Mouse (Mus musculus) ES-E14 (cell line): Measurements from ENCODE around the gene Hebp2. TPM values are rescaled to one million over a fixed set of nuclear protein-coding genes. Genes with fewer than 3 reads are reported as not detected.
"Not testable (repeated sequence)": the region's sequence is repeated elsewhere in the genome, so short reads cannot be mapped to it uniquely, and the experiment has no call there.

Experiments used
- DNase-seq: peaks from one replicate; pipeline ENCODE4 v3.0.0-alpha.2; 2013; ENCODE audit warnings: low read depth, low spot score
- H3K27ac ChIP-seq: 2 replicates; pipeline ENCODE4 v1.5.1; 2012; ENCODE audit warnings: low read depth, mild to moderate bottlenecking, low read length, moderate library complexity, mixed read lengths; ENCODE audit not compliant: poor library complexity, insufficient read depth, severe bottlenecking
- H3K36me3 ChIP-seq: 2 replicates; pipeline ENCODE4 v1.6.1; 2012; ENCODE audit warnings: mild to moderate bottlenecking, low read length, moderate library complexity, mixed read lengths; ENCODE audit not compliant: control insufficient read depth, poor library complexity, insufficient read depth, severe bottlenecking
- H3K4me1 ChIP-seq, 2 experiments: fragments of 150-350 bp in 1 of 2; sonication (generic) in 1 of 2; 2 replicates each; pipeline ENCODE4 v1.6.1; 2012; ENCODE audit warnings: low read length in 2 of 2, mild to moderate bottlenecking in 1 of 2, mixed read lengths in 1 of 2; ENCODE audit not compliant: control insufficient read depth in 2 of 2, insufficient read depth in 2 of 2, poor library complexity in 1 of 2
- H3K4me3 ChIP-seq, 2 experiments: fragments of 150-350 bp in 1 of 2; sonication (generic) in 1 of 2; 2 replicates each; pipeline ENCODE4 v1.5.1; 2012; ENCODE audit warnings: low read length in 2 of 2, low read depth in 1 of 2, mild to moderate bottlenecking in 1 of 2, mixed read lengths in 1 of 2; ENCODE audit not compliant: insufficient read depth in 1 of 2, poor library complexity in 1 of 2, severe bottlenecking in 1 of 2
- H3K9ac ChIP-seq: 2 replicates; pipeline ENCODE4 v1.6.1; 2012; ENCODE audit warnings: low read depth, mild to moderate bottlenecking, low read length, mixed read lengths; ENCODE audit not compliant: poor library complexity, insufficient read depth, severe bottlenecking
- H3K9me3 ChIP-seq: fragments of 150-350 bp; sonication (generic); 2 replicates; pipeline ENCODE4 v1.6.1; 2012; ENCODE audit warnings: low read depth, mild to moderate bottlenecking, low read length; ENCODE audit not compliant: control insufficient read depth, insufficient read depth
- CHD2 ChIP-seq: IDR thresholded peaks from 2 replicates; pipeline ENCODE4 v1.6.1; 2014; ENCODE audit warnings: mild to moderate bottlenecking, low read depth, low read length, inconsistent platforms
- HCFC1 ChIP-seq: IDR thresholded peaks from 2 replicates; pipeline ENCODE4 v1.6.1; 2012; ENCODE audit warnings: low read length, inconsistent platforms, borderline replicate concordance; ENCODE audit not compliant: insufficient read depth
- MAFK ChIP-seq: IDR thresholded peaks from 2 replicates; pipeline ENCODE4 v1.6.1; 2014; ENCODE audit warnings: mild to moderate bottlenecking, low read depth, low read length, inconsistent platforms; ENCODE audit not compliant: insufficient read depth
- ZC3H11A ChIP-seq: IDR thresholded peaks from 2 replicates; pipeline ENCODE4 v1.6.1; 2012; ENCODE audit warnings: low read depth, mild to moderate bottlenecking, inconsistent platforms, low read length, borderline replicate concordance
- ZNF384 ChIP-seq: IDR thresholded peaks from 2 replicates; pipeline ENCODE4 v1.6.1; 2012; ENCODE audit warnings: low read depth, low read length, inconsistent platforms
- in situ Hi-C, 2 experiments: fragments of 600-800 bp; cut with MboI; formaldehyde crosslinking; loops; one replicate each; pipeline ENCODE4 v1.15.1; 2025; ENCODE audit warnings: low sequenced_read_pairs in 2 of 2, inconsistent platforms in 1 of 2; ENCODE audit not compliant: unreplicated experiment in 2 of 2
- total RNA-seq: library from RNA; depleted of rRNA; stranded (reverse); fragments of 300-350 nt; gene quantifications from 2 replicates; pipeline ENCODE4 v1.2.3, GENCODE M21; 2012

Gene Hebp2
- total RNA-seq, 1 experiment = 5.3 TPM

- no peak overlapping the region for H3K27ac ChIP-seq
- no peak for TF ChIP-seq HCFC1
- TF ChIP-seq ZC3H11A = no peak
- TF ChIP-seq ZNF384 = no peak
- no peak for TF ChIP-seq CHD2
- no peak for TF ChIP-seq MAFK
- H3K9ac ChIP-seq = no peak overlapping the region
- H3K9me3 ChIP-seq = no peaks in the 10 kb centered on the region
- DNase-seq = no peak
- no peaks in the 10 kb centered on the region for H3K36me3 ChIP-seq
- H3K4me3 ChIP-seq = no peak overlapping the region
- peaks cover 0 to 4% of the 10 kb centered on the region in 2 experiments; a peak in 1 of 4 replicates for H3K4me1 ChIP-seq
- in situ Hi-C loops = no loop called here
These were observed 15.6 kb upstream of the Hebp2 start for GRCm38 (mm10) chr10:18561445-18561844.

GRCm38 (mm10) chr10:18559076-18559475, 13.2 kb upstream of the Hebp2 start:
- in situ Hi-C loops, H3K4me1 ChIP-seq, H3K36me3 ChIP-seq, H3K27ac ChIP-seq, DNase-seq, H3K9ac ChIP-seq, H3K9me3 ChIP-seq: not testable (repeated sequence)
- peak; percentile 35; the same call in 1 of the 2 replicates for TF ChIP-seq CHD2
- peak overlapping the region in 1 of 2 experiments; percentile 69; a peak in 2 of 4 replicates for H3K4me3 ChIP-seq

GRCm38 (mm10) chr10:18549321-18550216, 3.7 kb upstream of the Hebp2 start:
- no peaks in the 10 kb centered on the region for H3K36me3 ChIP-seq
- TF ChIP-seq ZNF384 (no peak), HCFC1 (no peak), MAFK (no peak), CHD2 (no peak), ZC3H11A (no peak)
- in situ Hi-C loops = no loop called here
- peak overlapping the region; percentile 44 to 78 for H3K4me3 ChIP-seq
- no peak for DNase-seq
- no peaks in the 10 kb centered on the region for H3K9me3 ChIP-seq
- H3K27ac ChIP-seq = no peak overlapping the region
- H3K9ac ChIP-seq = peak overlapping the region; percentile 20; the same call in 1 of the 2 replicates
- peaks cover 0 to 6% of the 10 kb centered on the region in 2 experiments; a peak in 1 of 4 replicates for H3K4me1 ChIP-seq

- Histone ChIP-seq H3K4me3 (no peak overlapping the region), H3K27ac (no peak overlapping the region), H3K36me3 (no peaks in the 10 kb centered on the region), H3K9me3 (no peaks in the 10 kb centered on the region), H3K9ac (no peak overlapping the region), H3K4me1 (peaks cover 0 to 6% of the 10 kb centered on the region in 2 experiments; a peak in 1 of 4 replicates)
- in situ Hi-C loops = no loop called here
- DNase-seq = no peak
- TF ChIP-seq HCFC1 (no peak), CHD2 (no peak), ZNF384 (no peak), ZC3H11A (no peak), MAFK (no peak)
These were observed 1.5 kb upstream of the Hebp2 start for GRCm38 (mm10) chr10:18547381-18547780.
